Mouse (Mus musculus) left cerebral cortex, adult 18-20 months (tissue): ENCODE measurements around the gene Pcyt1a. TPM values are rescaled to one million over a fixed set of nuclear protein-coding genes. Genes with fewer than 3 reads are reported as not detected.
"Not testable (repeated sequence)": the region's sequence is repeated elsewhere in the genome, so short reads cannot be mapped to it uniquely, and the experiment has no call there.

ENCODE experiments used
- DNase-seq, 2 experiments: peaks; one replicate each; pipeline ENCODE4 v3.0.0; 2021 to 2022; ENCODE audit warnings: low spot score in 2 of 2, mixed read lengths in 1 of 2
- total RNA-seq, 2 experiments: library from RNA; stranded (reverse); gene quantifications; 2 replicates each; pipeline ENCODE4 v1.2.3; 2021

The Pcyt1a gene
- total RNA-seq, 2 experiments from 2014 or later: 36.2 to 41.3 TPM

- no peak for DNase-seq
Measured at GRCm38 (mm10) chr16:32431926-32432325, 1.2 kb downstream of the Pcyt1a start.

DNA sequence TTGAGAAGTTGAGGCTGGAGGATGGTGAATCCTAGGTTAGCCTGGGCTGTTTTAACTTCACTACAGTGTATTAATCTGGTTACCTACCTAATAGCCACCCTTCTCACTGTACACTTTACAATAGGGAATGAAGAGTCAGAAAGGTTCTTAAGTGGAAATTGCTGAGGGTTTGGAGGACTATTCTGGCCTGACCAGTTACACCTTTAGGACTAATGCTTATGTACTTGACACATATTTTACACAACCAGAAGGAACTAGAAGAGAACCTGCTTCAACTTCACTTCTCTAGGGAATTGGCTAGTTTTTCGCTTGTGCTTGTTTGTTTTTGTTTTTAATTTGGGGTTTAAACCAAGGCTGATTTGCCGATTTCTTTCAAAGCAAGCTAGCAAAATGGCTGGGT is 2.4 kb downstream of the Pcyt1a start:
- no peak for DNase-seq

DNA sequence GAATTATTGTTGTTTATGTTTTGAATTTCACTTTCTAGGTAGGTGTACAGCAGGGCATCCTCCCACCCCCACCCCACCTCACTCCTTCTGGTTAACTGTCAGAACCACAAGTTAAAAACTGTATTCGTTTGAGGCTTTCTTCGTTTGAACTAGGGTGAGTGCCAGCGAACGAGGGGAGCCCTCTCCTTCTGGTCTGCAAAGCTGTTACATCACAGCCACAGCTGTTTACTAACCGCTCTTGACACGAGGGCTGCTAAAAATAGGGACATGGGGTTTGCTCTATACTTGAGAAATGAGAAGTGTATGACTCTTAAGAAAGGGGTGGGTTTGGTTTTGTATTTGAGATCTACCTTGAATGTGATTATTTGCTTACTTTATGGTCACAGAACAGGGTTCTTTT is 3.3 kb downstream of the Pcyt1a start:
- no peak for DNase-seq

DNA sequence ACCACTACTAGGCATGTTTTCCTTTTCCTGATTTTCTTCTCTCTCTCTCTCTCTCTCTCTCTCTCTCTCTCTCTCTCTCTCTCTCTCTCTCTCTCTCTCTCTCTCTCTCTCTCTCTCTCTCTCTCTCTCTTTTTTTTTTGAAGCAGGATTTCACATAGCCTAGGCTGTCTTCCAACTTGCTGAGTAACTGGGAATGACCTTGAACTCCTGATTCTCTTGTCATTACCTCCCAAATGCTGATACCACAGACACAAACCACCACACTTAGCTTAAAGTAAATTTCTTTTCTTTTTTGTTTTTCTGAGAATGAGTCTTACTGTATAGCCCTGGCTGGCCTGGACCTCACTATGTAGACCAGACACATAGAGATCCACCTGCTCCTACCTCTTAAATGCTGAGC is 4.0 kb downstream of the Pcyt1a start:
- no peak for DNase-seq

DNA sequence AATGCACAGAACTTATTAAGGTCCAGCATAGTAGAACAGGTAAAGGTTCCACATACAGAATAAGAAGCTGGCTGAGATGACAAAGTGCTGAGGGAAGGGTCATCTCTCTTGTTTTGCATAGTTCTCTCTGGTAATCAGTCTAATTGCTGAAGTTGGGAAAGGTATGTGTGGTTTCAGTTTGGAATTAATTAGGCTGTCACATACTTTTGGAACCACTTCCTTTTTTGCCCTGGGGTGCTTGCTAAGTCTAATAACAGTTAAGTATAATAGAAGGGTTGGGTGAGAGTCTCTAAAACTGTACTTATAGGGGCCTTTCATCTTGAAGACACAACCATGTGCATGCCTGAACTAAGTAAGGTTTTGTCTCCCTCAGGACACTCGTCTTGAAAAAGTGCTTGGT is 5.9 kb downstream of the Pcyt1a start:
- no peak for DNase-seq

DNA sequence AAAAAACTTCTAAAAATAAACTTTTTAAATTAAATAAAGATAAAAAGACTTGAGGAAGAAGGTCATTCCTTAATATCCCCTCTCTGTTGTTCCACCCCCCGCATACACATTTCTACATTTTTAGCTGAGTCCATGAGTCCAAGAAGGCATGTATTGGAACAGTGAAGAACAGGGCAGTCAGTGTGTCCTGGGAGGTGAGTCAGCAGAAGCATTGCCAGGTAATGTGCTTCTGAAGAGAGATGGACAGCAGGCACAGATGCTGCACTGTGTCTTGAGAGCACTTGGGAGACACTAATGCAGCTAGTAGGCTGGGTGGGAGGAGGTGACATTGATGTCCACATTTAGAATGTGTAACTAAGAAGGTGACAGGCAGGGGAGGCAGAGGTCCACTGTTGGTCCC is 6.5 kb downstream of the Pcyt1a start:
- DNase-seq: no peak

- DNase-seq: no peak
Measured at GRCm38 (mm10) chr16:32441432-32441831, 10.7 kb downstream of the Pcyt1a start.

- DNase-seq: not testable (repeated sequence)
Measured at GRCm38 (mm10) chr16:32444615-32445014, 13.9 kb downstream of the Pcyt1a start.

DNA sequence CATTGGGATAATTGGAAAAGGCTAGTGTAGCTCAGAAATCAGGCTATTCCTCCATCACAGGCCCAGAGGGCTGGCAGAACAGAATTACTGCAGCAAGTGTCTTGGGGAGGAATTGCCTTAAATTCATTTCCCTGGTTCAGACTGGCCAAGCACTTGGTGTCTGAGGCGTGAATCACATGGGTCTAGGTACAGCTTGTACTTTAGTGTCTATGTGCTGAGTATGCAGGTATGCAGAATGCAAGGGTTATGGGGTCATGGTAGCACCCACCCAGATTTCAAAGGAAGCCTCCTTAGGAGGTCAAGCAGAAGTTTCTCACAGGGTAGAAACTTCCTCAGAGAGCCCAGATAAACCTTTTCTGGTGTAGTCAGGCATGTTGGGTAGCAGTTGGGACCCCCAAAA is 14.8 kb downstream of the Pcyt1a start:
- no peak for DNase-seq

- DNase-seq: no peak
Measured at GRCm38 (mm10) chr16:32446563-32447138, 15.9 kb downstream of the Pcyt1a start.

DNA sequence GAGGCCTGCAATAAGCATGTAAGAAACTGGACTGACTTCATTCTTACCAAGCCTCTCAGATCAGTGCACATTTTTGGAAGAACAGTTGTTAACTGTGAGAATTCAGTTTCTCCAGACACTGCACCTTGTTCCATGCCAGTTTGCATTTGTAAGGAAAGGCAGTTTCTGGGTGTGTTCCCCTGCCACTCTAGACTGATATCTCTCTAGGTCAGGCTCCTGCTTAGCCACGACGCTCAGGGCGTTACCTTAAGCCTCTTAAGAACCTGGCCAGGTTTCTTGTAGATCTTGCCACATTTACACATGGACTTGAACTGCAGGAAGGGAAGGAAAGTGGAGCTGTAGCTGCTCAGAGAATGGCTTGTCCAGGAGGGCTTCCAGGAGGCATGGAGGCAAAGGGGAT is 18.9 kb downstream of the Pcyt1a start:
- no peak for DNase-seq

- no peak for DNase-seq
Measured at GRCm38 (mm10) chr16:32450133-32450532, 19.4 kb downstream of the Pcyt1a start.

- DNase-seq: no peak
Measured at GRCm38 (mm10) chr16:32453102-32453501, 22.4 kb downstream of the Pcyt1a start.

- DNase-seq: no peak
Measured at GRCm38 (mm10) chr16:32454646-32455045, 23.9 kb downstream of the Pcyt1a start.

DNA sequence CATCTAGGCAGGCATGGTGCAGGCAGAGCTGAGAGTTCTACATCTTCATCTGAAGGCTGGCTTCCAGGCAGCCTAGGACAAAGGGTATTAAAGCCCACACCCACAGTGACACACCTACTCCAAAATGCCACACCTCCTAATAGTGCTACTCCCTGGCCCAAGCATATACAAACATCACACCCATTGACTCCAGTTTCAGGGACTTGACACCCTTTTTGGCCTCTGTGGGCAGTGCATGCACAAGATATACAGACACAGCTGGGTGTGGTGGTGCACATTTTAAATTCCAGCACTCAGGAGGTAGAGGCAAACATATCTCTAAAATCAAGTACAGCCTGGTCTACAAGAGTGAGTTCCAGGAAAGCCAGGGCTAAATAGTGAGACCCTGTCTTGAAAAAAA is 25.4 kb downstream of the Pcyt1a start:
- no peak for DNase-seq

DNA sequence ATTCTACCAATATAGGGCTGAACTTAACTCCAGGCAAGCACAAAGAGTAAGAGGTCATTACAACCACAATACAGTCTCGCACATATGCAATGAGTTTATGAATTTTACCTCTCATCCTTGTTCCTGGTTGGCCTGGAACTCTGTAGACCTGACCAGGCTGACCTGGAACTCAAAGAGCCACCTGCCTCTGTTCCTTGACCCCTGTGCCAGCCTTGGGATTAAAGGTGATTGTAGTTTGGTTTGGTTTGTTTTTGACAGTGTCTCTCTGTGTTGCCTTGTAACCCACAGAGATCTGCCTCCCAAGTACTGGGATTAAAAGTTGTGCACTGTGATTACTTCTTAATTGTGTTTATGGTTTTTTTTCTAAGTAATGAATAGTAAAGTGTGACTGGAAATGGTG is 26.0 kb downstream of the Pcyt1a start:
- no peak for DNase-seq

- DNase-seq: peak in 1 of 2 experiments; percentile 24
Measured at GRCm38 (mm10) chr16:32457589-32458386, 27.1 kb downstream of the Pcyt1a start.

DNA sequence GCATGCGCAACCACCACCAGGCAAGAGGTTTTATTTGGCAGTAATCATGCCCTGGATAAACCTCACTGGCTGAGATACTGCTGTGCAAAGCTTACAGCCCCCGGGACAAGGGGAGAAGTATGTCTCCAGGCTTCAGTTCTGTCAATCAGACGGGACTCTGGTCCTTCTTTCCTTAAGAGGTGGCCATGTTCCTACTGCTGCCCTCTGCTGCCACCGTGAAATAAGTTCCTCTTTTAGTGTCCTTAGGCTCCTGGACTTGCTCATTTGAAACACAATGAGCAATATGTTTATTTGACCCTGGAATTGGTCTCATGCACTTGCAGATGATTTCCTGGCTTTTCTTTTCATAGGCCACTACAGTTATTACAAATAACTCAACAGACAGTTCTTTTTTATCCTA is 29.8 kb downstream of the Pcyt1a start:
- DNase-seq: no peak

DNA sequence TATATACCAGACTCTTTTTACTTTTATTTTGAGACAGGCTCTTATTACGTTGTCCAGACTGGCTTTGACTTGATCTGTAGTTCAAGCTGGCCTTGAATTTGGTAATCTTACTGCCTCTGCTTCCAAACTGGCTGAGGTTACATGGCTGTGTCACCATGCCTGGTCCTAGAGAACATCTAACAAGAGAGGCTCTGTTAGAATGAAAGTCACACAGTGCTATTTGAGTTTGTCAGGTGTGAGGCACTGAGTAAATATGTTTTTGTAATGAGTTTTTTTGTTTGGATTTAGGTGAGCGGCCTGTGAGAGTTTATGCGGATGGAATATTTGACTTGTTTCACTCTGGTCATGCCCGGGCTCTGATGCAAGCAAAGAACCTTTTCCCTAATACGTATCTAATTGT is 31.0 kb downstream of the Pcyt1a start:
- DNase-seq: no peak

DNA sequence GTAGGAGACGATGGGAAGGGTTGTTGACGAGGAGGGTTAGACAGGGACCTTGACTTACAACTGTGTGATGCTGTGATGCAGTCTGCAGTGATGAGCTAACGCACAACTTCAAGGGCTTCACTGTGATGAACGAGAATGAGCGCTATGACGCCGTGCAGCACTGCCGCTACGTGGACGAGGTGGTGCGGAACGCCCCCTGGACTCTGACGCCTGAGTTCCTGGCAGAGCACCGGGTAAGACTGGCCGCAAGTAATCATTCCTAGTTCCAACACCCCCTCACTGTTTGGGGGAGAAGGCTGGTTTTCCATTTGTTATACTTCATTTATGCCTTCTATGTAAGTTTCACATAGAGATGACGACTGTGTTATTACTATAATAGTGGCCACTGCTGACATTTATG is 32.2 kb downstream of the Pcyt1a start:
- DNase-seq: no peak

DNA sequence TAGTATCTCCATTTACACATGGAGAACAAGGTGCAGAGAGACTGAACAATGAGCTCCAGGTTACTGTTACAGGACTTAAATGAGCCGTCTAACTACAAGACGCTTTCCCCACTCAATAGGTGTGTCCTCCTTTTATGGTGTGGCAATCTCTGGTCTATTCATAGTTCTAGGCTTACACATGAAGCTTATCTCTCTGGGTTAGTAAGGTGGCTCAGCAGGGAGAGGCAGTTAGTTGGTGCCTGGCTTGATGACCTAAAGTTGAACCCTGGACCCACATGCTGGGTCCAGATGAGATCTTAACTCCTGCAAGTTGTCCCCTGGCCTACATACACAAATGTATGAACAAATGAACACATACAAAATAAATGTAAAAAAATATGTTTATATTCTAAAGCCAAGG is 32.7 kb downstream of the Pcyt1a start:
- DNase-seq: no peak

GRCm38 (mm10) chr16:32464908-32465307 is 34.2 kb downstream of the Pcyt1a start:
- no peak for DNase-seq

DNA sequence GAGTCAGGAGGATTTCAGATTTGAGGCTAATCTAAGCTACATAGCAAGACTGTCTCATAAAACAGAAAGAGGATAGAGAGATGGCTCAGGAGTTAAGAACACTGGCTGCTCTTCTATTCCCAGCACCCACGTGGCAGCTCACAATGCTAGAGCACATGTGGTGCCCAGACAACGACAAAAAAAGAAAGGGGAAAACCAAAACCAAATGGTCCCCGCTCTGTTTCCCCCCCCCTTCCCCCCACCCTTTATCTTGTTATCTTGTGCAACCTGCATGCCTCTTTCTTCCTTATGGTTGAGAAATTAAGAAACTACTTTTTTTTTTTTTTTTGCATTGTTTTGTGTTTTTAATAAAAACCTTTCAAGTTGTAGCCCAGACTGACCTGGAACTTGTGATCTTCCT is 37.8 kb downstream of the Pcyt1a start:
- DNase-seq: no peak
